Mouse (Mus musculus) lung, embryonic 14.5 days (tissue): ENCODE results near the gene Bap1. TPM values are rescaled to one million over a fixed set of nuclear protein-coding genes. Genes with fewer than 3 reads are reported as not detected.

Experiments
- ATAC-seq: fragments of 200-750 bp; cut with Nextera tagmentation; 2 replicates; pipeline ENCODE4 v1.8.0; 2017; ENCODE audit warnings: mild to moderate bottlenecking, moderate TSS enrichment, moderate library complexity; ENCODE audit not compliant: insufficient read depth
- DNase-seq: peaks from one replicate; pipeline ENCODE4 v3.0.0-alpha.2; 2015
- H3K27ac ChIP-seq: fragments of 300-500 bp; sonication (generic); 2 replicates; pipeline ENCODE4 v1.5.1; 2014; ENCODE audit warnings: low read depth, mild to moderate bottlenecking, moderate library complexity
- H3K27me3 ChIP-seq: fragments of 300-500 bp; sonication (generic); 2 replicates; pipeline ENCODE4 v1.6.1; 2014; ENCODE audit warnings: low read length, control low read depth; ENCODE audit not compliant: insufficient read depth
- H3K36me3 ChIP-seq: fragments of 300-500 bp; sonication (generic); 2 replicates; pipeline ENCODE4 v1.6.1; 2014; ENCODE audit warnings: control low read depth; ENCODE audit not compliant: insufficient read depth
- H3K4me1 ChIP-seq: fragments of 300-500 bp; sonication (generic); 2 replicates; pipeline ENCODE4 v1.6.1; 2014; ENCODE audit warnings: antibody characterized with exemption, control low read depth; ENCODE audit not compliant: insufficient read depth
- H3K4me2 ChIP-seq: fragments of 300-500 bp; sonication (generic); 2 replicates; pipeline ENCODE4 v1.6.1; 2014; ENCODE audit warnings: mild to moderate bottlenecking
- H3K4me3 ChIP-seq: fragments of 300-500 bp; sonication (generic); 2 replicates; pipeline ENCODE4 v1.5.1; 2014; ENCODE audit warnings: low read depth, low read length
- H3K9ac ChIP-seq: fragments of 300-500 bp; sonication (generic); 2 replicates; pipeline ENCODE4 v1.6.1; 2014
- H3K9me3 ChIP-seq: fragments of 300-500 bp; sonication (generic); 2 replicates; pipeline ENCODE4 v1.6.1; 2016; ENCODE audit warnings: low read depth, low read length, control low read depth
- CTCF ChIP-seq: IDR thresholded peaks from 2 replicates; pipeline ENCODE4 v1.5.1; 2016; ENCODE audit warnings: antibody characterized with exemption, low read depth
- WGBS: fragments of 180-500 bp; shearing (Covaris S2); extraction: QIAGEN DNeasy Blood & Tissue Kit; methylation state at CpG from one replicate; pipeline ENCODE4 v1.1.7; 2014; 5-methylcytosine and 5-hydroxymethylcytosine counted together
- polyA plus RNA-seq: library from polyadenylated mRNA; unstranded; fragments of >200 nt; fragmentation: Nextera tagmentation; extraction: Ambion mirVana; gene quantifications from 2 replicates; pipeline ENCODE4 v1.2.1, GENCODE M21; 2014

Bap1 gene
- polyA plus RNA-seq, 1 experiment from 2014 or later, result 91.5 TPM

- no peaks in the 10 kb centered on the region for H3K27me3 ChIP-seq
- WGBS, result 51% methylated on average over 2 of the region's 2 CpGs
- no peak within 1 kb of the TSS for H3K27ac ChIP-seq
- peaks cover 17% of the 10 kb centered on the region for H3K36me3 ChIP-seq
- H3K4me3 ChIP-seq, result peak within 1 kb of the TSS; percentile 86
- no peak for TF ChIP-seq CTCF
- ATAC-seq, result no peak
- H3K9ac ChIP-seq, result peak within 1 kb of the TSS; percentile 4; the same call in 1 of the 2 replicates
- peaks cover 9% of the 10 kb centered on the region for H3K4me1 ChIP-seq
- H3K4me2 ChIP-seq, result peak within 1 kb of the TSS; percentile 96
- no peak for DNase-seq
- H3K9me3 ChIP-seq, result no peaks in the 10 kb centered on the region
Measured at GRCm38 (mm10) chr14:31208084-31208483, 43.2 kb upstream of the Bap1 start, which contains the start of gene Tnnc1. TSS of gene Tnnc1 (plus strand) at chr14:31208312.

DNA sequence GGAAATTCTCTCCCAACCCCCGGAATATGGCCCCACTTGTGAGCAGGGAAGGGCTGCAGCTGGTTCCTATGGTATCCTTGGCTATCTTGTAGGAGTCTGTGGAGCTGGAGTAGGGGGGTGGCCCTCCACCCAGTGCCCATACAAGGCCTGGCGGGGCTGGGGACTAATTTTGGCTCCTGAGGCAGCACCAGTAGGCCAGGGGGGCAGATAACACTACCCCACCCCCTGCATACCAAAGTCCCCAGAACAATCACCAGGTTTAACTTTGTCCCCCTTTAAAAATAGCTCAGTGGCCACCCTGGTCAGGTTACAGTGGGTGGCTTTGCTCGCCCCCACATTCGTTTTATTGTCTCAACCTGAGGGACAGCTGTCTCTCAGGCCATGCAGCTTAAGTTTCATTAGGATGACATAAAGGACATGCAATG lies 42.1 kb upstream of the Bap1 start:
- Histone ChIP-seq H3K9ac (no peak overlapping the region), H3K27ac (no peak overlapping the region; the same call in 1 of the 2 replicates), H3K27me3 (no peaks in the 10 kb centered on the region), H3K4me2 (no peak overlapping the region), H3K9me3 (no peaks in the 10 kb centered on the region), H3K4me3 (no peak overlapping the region), H3K36me3 (peaks cover 7% of the 10 kb centered on the region), H3K4me1 (peaks cover 9% of the 10 kb centered on the region)
- no peak for TF ChIP-seq CTCF
- 66% methylated on average over 4 of the region's 4 CpGs for WGBS
- DNase-seq, result no peak
- ATAC-seq, result no peak

GRCm38 (mm10) chr14:31211854-31212253 lies 39.4 kb upstream of the Bap1 start:
- Histone ChIP-seq H3K27ac (no peak overlapping the region), H3K9me3 (no peaks in the 10 kb centered on the region), H3K4me2 (no peak overlapping the region), H3K27me3 (no peaks in the 10 kb centered on the region), H3K4me3 (no peak overlapping the region), H3K9ac (no peak overlapping the region), H3K4me1 (no peaks in the 10 kb centered on the region; the same call in 1 of the 2 replicates), H3K36me3 (no peaks in the 10 kb centered on the region)
- DNase-seq, result no peak
- ATAC-seq, result no peak
- no peak for TF ChIP-seq CTCF
- 79% methylated on average over 6 of the region's 6 CpGs for WGBS

GRCm38 (mm10) chr14:31212499-31212898 lies 38.8 kb upstream of the Bap1 start:
- ATAC-seq, result no peak
- Histone ChIP-seq H3K4me2 (no peak overlapping the region), H3K9ac (no peak overlapping the region), H3K36me3 (no peaks in the 10 kb centered on the region), H3K4me1 (peaks cover 3% of the 10 kb centered on the region; the same call in 1 of the 2 replicates), H3K27me3 (no peaks in the 10 kb centered on the region), H3K27ac (no peak overlapping the region), H3K4me3 (no peak overlapping the region), H3K9me3 (no peaks in the 10 kb centered on the region)
- WGBS, result 52% methylated on average over 3 of the region's 3 CpGs
- TF ChIP-seq CTCF, result no peak
- no peak for DNase-seq

DNA sequence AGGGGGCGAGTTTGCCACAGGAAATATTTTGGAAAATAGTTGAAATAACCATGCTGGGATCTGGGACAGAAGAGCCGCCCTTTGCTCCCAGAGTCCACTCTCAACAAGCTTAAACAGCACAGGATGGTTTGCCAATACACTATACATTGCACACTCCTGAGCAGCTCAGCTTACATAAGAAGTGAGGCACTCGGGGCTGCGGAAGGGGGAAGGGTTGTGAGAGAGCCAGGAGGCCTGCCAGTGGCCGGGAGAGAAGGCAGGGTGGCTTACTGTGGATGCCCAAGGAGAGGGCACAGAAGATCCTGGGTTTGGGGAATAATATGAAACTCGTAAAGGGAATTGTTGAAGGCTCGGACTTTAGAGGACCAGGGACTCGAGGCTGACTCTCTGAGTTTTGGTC lies 37.4 kb upstream of the Bap1 start:
- Histone ChIP-seq H3K27me3 (no peaks in the 10 kb centered on the region), H3K9me3 (no peaks in the 10 kb centered on the region), H3K4me3 (no peak overlapping the region), H3K9ac (no peak overlapping the region), H3K4me1 (peaks cover 8% of the 10 kb centered on the region; the same call in 1 of the 2 replicates), H3K27ac (no peak overlapping the region), H3K36me3 (no peaks in the 10 kb centered on the region), H3K4me2 (no peak overlapping the region)
- WGBS, result 54% methylated on average over 8 of the region's 8 CpGs
- DNase-seq, result no peak
- ATAC-seq, result no peak
- no peak for TF ChIP-seq CTCF

DNA sequence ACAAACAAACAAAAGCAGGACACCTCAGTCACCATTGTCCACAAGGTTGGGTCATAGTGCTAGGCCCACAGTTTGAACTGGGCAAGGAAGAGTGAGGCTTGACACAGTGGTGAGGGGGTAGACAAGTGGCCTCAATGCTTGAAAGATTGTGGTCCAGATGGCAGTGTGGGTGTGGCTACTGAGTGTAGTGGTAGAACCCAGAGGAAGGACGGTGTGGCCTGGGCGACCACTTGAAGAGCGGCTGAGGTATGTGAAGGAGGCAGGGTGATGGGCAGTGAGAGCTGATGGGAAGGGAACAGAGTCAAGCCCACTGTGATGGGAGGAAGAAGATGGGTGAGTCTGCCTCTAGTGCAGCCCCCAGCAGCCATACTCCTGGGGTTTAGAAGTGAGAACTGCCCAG lies 36.6 kb upstream of the Bap1 start:
- H3K9me3 ChIP-seq, result no peaks in the 10 kb centered on the region
- H3K27me3 ChIP-seq, result no peaks in the 10 kb centered on the region
- H3K4me1 ChIP-seq, result peaks cover 8% of the 10 kb centered on the region; the same call in 1 of the 2 replicates
- H3K4me2 ChIP-seq, result no peak overlapping the region
- H3K4me3 ChIP-seq, result no peak overlapping the region
- ATAC-seq (no peak), DNase-seq (no peak)
- WGBS, result 57% methylated on average over 3 of the region's 3 CpGs
- no peaks in the 10 kb centered on the region for H3K36me3 ChIP-seq
- no peak overlapping the region for H3K27ac ChIP-seq
- H3K9ac ChIP-seq, result no peak overlapping the region
- no peak for TF ChIP-seq CTCF

- WGBS, result 28% methylated on average over 15 of the region's 15 CpGs
- ATAC-seq (peak; percentile 44; the same call in 1 of the 2 replicates), DNase-seq (peak; percentile 83)
- Histone ChIP-seq H3K4me2 (0 out of 2 replicates have a peak overlapping the region, but pooled peaks have one; percentile 20), H3K27ac (0 out of 2 replicates have a peak overlapping the region, but pooled peaks have one; percentile 30), H3K4me1 (peaks cover 8% of the 10 kb centered on the region; the same call in 1 of the 2 replicates), H3K36me3 (no peaks in the 10 kb centered on the region), H3K4me3 (no peak overlapping the region), H3K9me3 (no peaks in the 10 kb centered on the region), H3K9ac (peak overlapping the region; percentile 36; the same call in 1 of the 2 replicates), H3K27me3 (no peaks in the 10 kb centered on the region)
- peak; percentile 96 for TF ChIP-seq CTCF
Measured at GRCm38 (mm10) chr14:31215157-31216002, 35.9 kb upstream of the Bap1 start.
